Mouse (Mus musculus) forebrain, embryonic 15.5 days (tissue): ENCODE results near the gene Phykpl. TPM values are rescaled to one million over a fixed set of nuclear protein-coding genes. Genes with fewer than 3 reads are reported as not detected.

Experiments
- ATAC-seq: fragments of 200-750 bp; cut with Nextera tagmentation; replicated peaks from 2 replicates; pipeline ENCODE4 v1.8.0; 2017; ENCODE audit warnings: mild to moderate bottlenecking, moderate TSS enrichment, moderate library complexity
- H3K27ac ChIP-seq: fragments of 300-500 bp; sonication (generic); replicated peaks from 2 replicates; pipeline ENCODE4 v1.5.1; 2015; ENCODE audit warnings: mild to moderate bottlenecking, inconsistent platforms
- H3K27me3 ChIP-seq: fragments of 300-500 bp; sonication (generic); 2 replicates; pipeline ENCODE4 v1.6.1; 2015; ENCODE audit warnings: inconsistent platforms
- H3K36me3 ChIP-seq: fragments of 300-500 bp; sonication (generic); 2 replicates; pipeline ENCODE4 v1.6.1; 2015; ENCODE audit warnings: mild to moderate bottlenecking, inconsistent platforms
- H3K4me1 ChIP-seq: fragments of 300-500 bp; sonication (generic); 2 replicates; pipeline ENCODE4 v1.6.1; 2015; ENCODE audit warnings: inconsistent platforms
- H3K4me2 ChIP-seq: fragments of 300-500 bp; sonication (generic); replicated peaks from 2 replicates; pipeline ENCODE4 v1.6.1; 2015; ENCODE audit warnings: mild to moderate bottlenecking, inconsistent platforms
- H3K4me3 ChIP-seq: fragments of 300-500 bp; sonication (generic); 2 replicates; pipeline ENCODE4 v1.5.1; 2015; ENCODE audit warnings: mild to moderate bottlenecking, inconsistent platforms
- H3K9ac ChIP-seq: fragments of 300-500 bp; sonication (generic); replicated peaks from 2 replicates; pipeline ENCODE4 v1.6.1; 2015; ENCODE audit warnings: mild to moderate bottlenecking, inconsistent platforms
- H3K9me3 ChIP-seq: fragments of 300-500 bp; sonication (generic); 2 replicates; pipeline ENCODE4 v1.6.1; 2016; ENCODE audit warnings: inconsistent platforms
- WGBS: fragments of 180-500 bp; shearing (Covaris S2); methylation state at CpG from one replicate; pipeline ENCODE4 v1.1.7; 2015; ENCODE audit warnings: mixed read lengths; 5-methylcytosine and 5-hydroxymethylcytosine counted together
- polyA plus RNA-seq: library from polyadenylated mRNA; unstranded; fragments of >200 nt; fragmentation: Nextera tagmentation; extraction: Ambion mirVana; gene quantifications from 2 replicates; pipeline ENCODE4 v1.2.1, GENCODE M21; 2015

The Phykpl gene
- polyA plus RNA-seq, 1 experiment from 2014 or later: 12.6 TPM

- WGBS: under 1% methylated on average over 30 of the region's 30 CpGs
- H3K4me2 ChIP-seq: peak overlapping the region; percentile 96
- no peaks in the 10 kb centered on the region for H3K9me3 ChIP-seq
- ATAC-seq: peak; percentile 16; the same call in 1 of the 2 replicates
- no peak overlapping the region for H3K27ac ChIP-seq
- H3K36me3 ChIP-seq: no peaks in the 10 kb centered on the region
- peaks cover 21% of the 10 kb centered on the region for H3K27me3 ChIP-seq
- H3K4me3 ChIP-seq: peak overlapping the region; percentile 77
- peaks cover 24% of the 10 kb centered on the region for H3K4me1 ChIP-seq
- peak overlapping the region; percentile 67 for H3K9ac ChIP-seq
Observed at GRCm38 (mm10) chr11:51650261-51650660, 65.7 kb downstream of the Phykpl start.

GRCm38 (mm10) chr11:51650691-51651515 is 66.3 kb downstream of the Phykpl start, which contains the start of the genes N4bp3 and D930048N14Rik:
Gene N4bp3, minus strand, starts transcription at chr11:51650842.
Gene D930048N14Rik, plus strand, starts transcription at chr11:51650954.
- peak; percentile 77 for ATAC-seq

GRCm38 (mm10) chr11:51652889-51653418 is 68.4 kb downstream of the Phykpl start:
- no peak for ATAC-seq
- Histone ChIP-seq H3K36me3 (no peaks in the 10 kb centered on the region), H3K4me2 (no peak overlapping the region), H3K27me3 (peaks cover 21% of the 10 kb centered on the region), H3K9me3 (no peaks in the 10 kb centered on the region), H3K4me3 (no peak overlapping the region), H3K27ac (no peak overlapping the region), H3K9ac (no peak overlapping the region), H3K4me1 (peaks cover 24% of the 10 kb centered on the region)
- 90% methylated on average over 4 of the region's 4 CpGs for WGBS

More at GRCm38 (mm10) chr11:51650691-51651515, 66.3 kb downstream of the Phykpl start, which contains the start of the genes N4bp3 and D930048N14Rik:
- Histone ChIP-seq H3K9ac (peak within 1 kb of the TSS; percentile 67), H3K27ac (no peak within 1 kb of the TSS), H3K4me3 (peak within 1 kb of the TSS; percentile 77), H3K36me3 (no peaks in the 10 kb centered on the region), H3K4me2 (peak within 1 kb of the TSS; percentile 96), H3K27me3 (peaks cover 21% of the 10 kb centered on the region), H3K9me3 (no peaks in the 10 kb centered on the region), H3K4me1 (peaks cover 24% of the 10 kb centered on the region)
- WGBS: 1% methylated on average over 69 of the region's 70 CpGs

- Histone ChIP-seq H3K4me2 (no peak overlapping the region), H3K27ac (no peak overlapping the region), H3K36me3 (no peaks in the 10 kb centered on the region), H3K9ac (no peak overlapping the region), H3K4me1 (peaks cover 19% of the 10 kb centered on the region), H3K27me3 (peaks cover 21% of the 10 kb centered on the region), H3K4me3 (no peak overlapping the region), H3K9me3 (no peaks in the 10 kb centered on the region)
- no peak for ATAC-seq
- WGBS: 91% methylated on average over 6 of the region's 6 CpGs
Observed at GRCm38 (mm10) chr11:51653736-51654135, 69.2 kb downstream of the Phykpl start.

Other genes with a start within 250 kb of the Phykpl start
- 588 and 604 TPM in 2 replicates for gene Hnrnpab, start 22.1 kb downstream of the Phykpl start, polyA plus RNA-seq
- 98.5 and 102 TPM in 2 replicates for gene Nhp2, start 35.0 kb downstream of the Phykpl start, polyA plus RNA-seq
- 69.6 and 77.7 TPM in 2 replicates for gene Rmnd5b, start 51.1 kb downstream of the Phykpl start, polyA plus RNA-seq
- 10.2 and 10.8 TPM in 2 replicates for gene N4bp3, start 66.1 kb downstream of the Phykpl start, polyA plus RNA-seq
- 0.47 and 0.57 TPM in 2 replicates for gene D930048N14Rik, start 66.2 kb downstream of the Phykpl start, polyA plus RNA-seq
- 96.2 and 102 TPM in 2 replicates for gene 0610009B22Rik, start 104.1 kb downstream of the Phykpl start, polyA plus RNA-seq
- 10.7 and 10.9 TPM in 2 replicates for gene Sec24a, start 178.9 kb downstream of the Phykpl start, polyA plus RNA-seq
- gene Sar1b, start 178.9 kb downstream of the Phykpl start, polyA plus RNA-seq: 145 and 151 TPM in 2 replicates